Mouse (Mus musculus) MEL (cell line): ENCODE measurements at regions not wholly inside any gene's neighbourhood (a gene's known extent, or its start where the extent isn't known, plus 50 kb on each side); places are given as distances from the start of the nearest gene placed in this dataset.

ENCODE experiments used
- DNase-seq: peaks from one replicate; pipeline ENCODE4 v3.0.0; 2011; ENCODE audit warnings: low read depth, low spot score
- H3K27ac ChIP-seq: 2 replicates; pipeline ENCODE4 v1.5.1; 2012; ENCODE audit warnings: low read depth, mild to moderate bottlenecking, control low read depth, low read length, moderate library complexity; ENCODE audit not compliant: control insufficient read depth
- H3K27me3 ChIP-seq, 2 experiments: fragments of 150-350 bp in 1 of 2; sonication (generic) in 1 of 2; 2 replicates each; pipeline ENCODE4 v1.6.1; 2012; ENCODE audit warnings: low read length in 2 of 2, mild to moderate bottlenecking in 2 of 2, improper control_type of control experiment in 1 of 2, moderate library complexity in 1 of 2; ENCODE audit not compliant: insufficient read depth in 2 of 2, control insufficient read depth in 1 of 2
- H3K36me3 ChIP-seq, 2 experiments: 2 replicates each; pipeline ENCODE4 v1.6.1; 2012 to 2014; ENCODE audit warnings: low read length in 2 of 2, improper control_type of control experiment in 1 of 2, inconsistent platforms in 1 of 2, mild to moderate bottlenecking in 1 of 2; ENCODE audit not compliant: insufficient read depth in 2 of 2, control insufficient read depth in 1 of 2
- H3K4me1 ChIP-seq, 2 experiments: fragments of 150-350 bp in 1 of 2; sonication (generic) in 1 of 2; 2 replicates each; pipeline ENCODE4 v1.6.1; 2012; ENCODE audit warnings: low read length in 2 of 2, improper control_type of control experiment in 1 of 2, mild to moderate bottlenecking in 1 of 2; ENCODE audit not compliant: insufficient read depth in 2 of 2, control insufficient read depth in 1 of 2
- H3K4me3 ChIP-seq, 2 experiments: fragments of 150-350 bp in 1 of 2; sonication (generic) in 1 of 2; 2 replicates each; pipeline ENCODE4 v1.5.1; 2012; ENCODE audit warnings: low read depth in 2 of 2, low read length in 2 of 2, mild to moderate bottlenecking in 2 of 2, moderate library complexity in 2 of 2, control low read depth in 1 of 2, improper control_type of control experiment in 1 of 2; ENCODE audit not compliant: control insufficient read depth in 1 of 2, insufficient read depth in 1 of 2
- H3K79me2 ChIP-seq: 2 replicates; pipeline ENCODE4 v1.6.1; 2012; ENCODE audit warnings: mild to moderate bottlenecking, low read length, moderate library complexity; ENCODE audit not compliant: control insufficient read depth, poor library complexity, insufficient read depth
- H3K9ac ChIP-seq: 2 replicates; pipeline ENCODE4 v1.6.1; 2012; ENCODE audit warnings: low read depth, mild to moderate bottlenecking, control low read depth, low read length, moderate library complexity; ENCODE audit not compliant: control insufficient read depth, poor library complexity, severe bottlenecking
- H3K9me3 ChIP-seq: fragments of 150-350 bp; sonication (generic); replicated peaks from 2 replicates; pipeline ENCODE4 v1.6.1; 2012; ENCODE audit warnings: mild to moderate bottlenecking, low read length, improper control_type of control experiment, moderate library complexity; ENCODE audit not compliant: insufficient read depth
- BHLHE40 ChIP-seq: IDR thresholded peaks from 2 replicates; pipeline ENCODE4 v1.6.1; 2012; ENCODE audit warnings: low read depth, mild to moderate bottlenecking, inconsistent platforms, low read length, improper control_type of control experiment, borderline replicate concordance
- CHD1 ChIP-seq: IDR thresholded peaks from 2 replicates; pipeline ENCODE4 v1.6.1; 2012; ENCODE audit warnings: low read depth, mild to moderate bottlenecking, inconsistent platforms, low read length, improper control_type of control experiment
- CHD2 ChIP-seq: IDR thresholded peaks from 2 replicates; pipeline ENCODE4 v1.6.1; 2011; ENCODE audit warnings: low read length, improper control_type of control experiment
- CTCF ChIP-seq, 3 experiments: IDR thresholded peaks in 2 of 3; conservative IDR thresholded peaks in 1 of 3; 2 replicates each; pipeline ENCODE4 v1.5.1; 2011 to 2012; ENCODE audit warnings: low read length in 3 of 3, low read depth in 2 of 3, mild to moderate bottlenecking in 2 of 3, improper control_type of control experiment in 1 of 3, inconsistent platforms in 1 of 3, mixed read lengths in 1 of 3, moderate library complexity in 1 of 3; ENCODE audit not compliant: control insufficient read depth in 1 of 3, insufficient read depth in 1 of 3, poor library complexity in 1 of 3, severe bottlenecking in 1 of 3
- ELF1 ChIP-seq: IDR thresholded peaks from 2 replicates; pipeline ENCODE4 v1.6.1; 2014; ENCODE audit warnings: low read depth, mild to moderate bottlenecking, inconsistent platforms, low read length, improper control_type of control experiment, moderate library complexity
- HCFC1 ChIP-seq: IDR thresholded peaks from 2 replicates; pipeline ENCODE4 v1.6.1; 2012; ENCODE audit warnings: low read depth, mild to moderate bottlenecking, inconsistent platforms, low read length, improper control_type of control experiment, moderate library complexity
- KAT2A ChIP-seq: conservative IDR thresholded peaks from 2 replicates; pipeline ENCODE4 v1.6.1; 2012; ENCODE audit warnings: low read depth, low read length, improper control_type of control experiment, inconsistent platforms
- MXI1 ChIP-seq: IDR thresholded peaks from 2 replicates; pipeline ENCODE4 v1.6.1; 2011; ENCODE audit warnings: mild to moderate bottlenecking, low read depth, low read length, improper control_type of control experiment
- NELFE ChIP-seq: IDR thresholded peaks from 2 replicates; pipeline ENCODE4 v1.6.1; 2011; ENCODE audit warnings: low read depth, low read length, improper control_type of control experiment
- SMC3 ChIP-seq: IDR thresholded peaks from 2 replicates; pipeline ENCODE4 v1.6.1; 2011; ENCODE audit warnings: low read depth, low read length, improper control_type of control experiment
- TCF12 ChIP-seq: IDR thresholded peaks from 2 replicates; pipeline ENCODE4 v1.6.1; 2014; ENCODE audit warnings: low read depth, mild to moderate bottlenecking, inconsistent platforms, low read length, improper control_type of control experiment, moderate library complexity
- USF1 ChIP-seq: IDR thresholded peaks from 2 replicates; pipeline ENCODE4 v1.6.1; 2014; ENCODE audit warnings: low read depth, mild to moderate bottlenecking, inconsistent platforms, low read length, improper control_type of control experiment, moderate library complexity
- ZNF384 ChIP-seq: IDR thresholded peaks from 2 replicates; pipeline ENCODE4 v1.6.1; 2012; ENCODE audit warnings: low read depth, mild to moderate bottlenecking, inconsistent platforms, low read length, improper control_type of control experiment

DNA sequence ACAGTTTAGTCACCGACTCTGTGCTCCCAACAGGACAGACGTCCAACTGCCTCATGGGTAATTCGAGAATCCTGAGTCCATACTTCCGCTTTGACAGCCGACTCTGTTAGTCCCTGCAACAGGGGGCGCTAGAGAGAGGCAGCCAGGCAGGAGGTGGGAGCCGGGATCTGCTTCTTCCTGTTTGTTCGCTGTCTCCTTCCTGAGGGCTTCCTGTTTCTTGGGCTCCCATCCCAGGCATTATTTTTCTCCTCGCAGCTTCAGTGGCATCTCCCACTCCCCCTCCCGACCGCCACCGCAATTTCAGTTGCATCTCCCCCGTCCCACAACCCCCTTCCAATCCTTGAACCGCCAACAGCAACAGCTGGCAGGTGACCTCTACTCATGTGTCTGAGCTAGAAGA, 211.1 kb downstream of the Xxylt1 start:
- H3K27ac ChIP-seq: no peak overlapping the region
- TF ChIP-seq TCF12 (no peak), MXI1 (no peak), BHLHE40 (no peak), USF1 (no peak), CTCF (IDR thresholded peaks at IDR 0.05 in 2 of 3, conservative IDR thresholded peaks at IDR 0.05 in 1 of 3; ENCODE audit: control insufficient read depth in 1 of 3, insufficient read depth in 1 of 3, low read depth in 2 of 3, low read length in 3 of 3, poor library complexity in 1 of 3, severe bottlenecking in 1 of 3) (peak; percentile 36 to 56 (median 36); a peak in 5 of 6 replicates), CHD2 (no peak), SMC3 (no peak), HCFC1 (no peak)
- H3K36me3 ChIP-seq: peaks cover 0 to 9% of the 10 kb centered on the region in 2 experiments; a peak in 2 of 4 replicates
- no peak overlapping the region for H3K4me3 ChIP-seq
- 0 out of 4 replicates have a peak, but pooled peaks cover 0 to 2% of the 10 kb centered on the region in 2 experiments for H3K27me3 ChIP-seq
- DNase-seq: peak; percentile 17
- H3K79me2 ChIP-seq: no peaks in the 10 kb centered on the region
- no peak overlapping the region for H3K9ac ChIP-seq
- no peaks in the 10 kb centered on the region for H3K9me3 ChIP-seq
- H3K4me1 ChIP-seq: peaks cover 0 to 13% of the 10 kb centered on the region in 2 experiments; a peak in 2 of 4 replicates

DNA sequence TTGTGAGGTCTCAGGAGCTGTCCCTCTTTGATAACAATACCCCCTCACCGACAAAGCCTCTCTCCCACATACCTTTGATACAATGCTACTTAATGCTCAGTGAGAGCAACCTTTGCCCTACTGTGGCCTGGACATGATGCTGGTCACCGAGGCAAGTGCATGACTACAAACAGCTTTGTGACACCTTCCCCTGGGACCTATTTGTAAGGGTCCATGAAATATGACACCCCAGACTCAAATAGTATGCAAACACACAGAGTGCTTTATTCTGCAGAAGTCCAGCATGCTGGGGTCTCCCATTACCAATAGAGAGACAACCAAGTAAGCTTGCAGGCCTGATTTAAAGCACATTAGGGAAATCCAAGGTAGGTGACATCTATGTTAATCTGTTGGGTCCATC, 210.6 kb downstream of the Xxylt1 start:
- no peak overlapping the region for H3K4me3 ChIP-seq

DNA sequence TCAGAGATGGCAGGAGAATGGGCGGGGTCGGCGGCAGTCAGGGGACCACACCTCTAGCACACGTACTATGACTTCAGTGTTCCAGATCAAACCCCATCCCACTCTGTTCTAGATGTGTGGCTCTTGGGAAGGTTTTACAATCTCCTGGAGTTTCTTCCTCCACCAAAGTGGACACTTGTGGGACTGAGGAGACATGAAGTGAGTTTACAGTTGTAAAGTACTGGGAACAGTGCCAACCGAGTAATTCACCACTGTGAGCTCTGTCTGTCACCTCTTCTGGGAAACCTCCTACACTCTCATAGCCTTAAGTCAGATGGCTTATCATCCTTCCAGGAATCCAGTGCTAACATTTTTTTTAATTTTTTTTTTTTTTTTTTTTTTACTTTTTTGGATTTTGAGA, 209.1 kb downstream of the Xxylt1 start:
- peak; percentile 41 for DNase-seq
- TF ChIP-seq CHD2 (no peak), CHD1 (no peak), SMC3 (no peak), ZNF384 (peak; percentile 60; the same call in 1 of the 2 replicates), ELF1 (no peak)
- TF ChIP-seq, all 39 proteins: peak for 1
- Histone ChIP-seq H3K27me3 (no peaks in the 10 kb centered on the region; a peak in 1 of 4 replicates), H3K36me3 (peaks cover 0 to 9% of the 10 kb centered on the region in 2 experiments; a peak in 2 of 4 replicates), H3K79me2 (no peaks in the 10 kb centered on the region), H3K4me1 (peaks cover 0 to 13% of the 10 kb centered on the region in 2 experiments; a peak in 2 of 4 replicates), H3K27ac (no peak overlapping the region), H3K4me3 (no peak overlapping the region), H3K9ac (no peak overlapping the region), H3K9me3 (no peaks in the 10 kb centered on the region)

More for the DNA sequence above, 210.6 kb downstream of the Xxylt1 start:
- no peaks in the 10 kb centered on the region for H3K79me2 ChIP-seq
- H3K36me3 ChIP-seq: peaks cover 0 to 9% of the 10 kb centered on the region in 2 experiments; a peak in 2 of 4 replicates
- no peak overlapping the region for H3K9ac ChIP-seq
- TF ChIP-seq NELFE (no peak), KAT2A (no peak)
- 0 out of 4 replicates have a peak, but pooled peaks cover 0 to 2% of the 10 kb centered on the region in 2 experiments for H3K27me3 ChIP-seq
- H3K4me1 ChIP-seq: peaks cover 0 to 13% of the 10 kb centered on the region in 2 experiments; a peak in 2 of 4 replicates
- H3K9me3 ChIP-seq: no peaks in the 10 kb centered on the region
- no peak overlapping the region for H3K27ac ChIP-seq
- DNase-seq: no peak
